In the genomic region with DNA sequence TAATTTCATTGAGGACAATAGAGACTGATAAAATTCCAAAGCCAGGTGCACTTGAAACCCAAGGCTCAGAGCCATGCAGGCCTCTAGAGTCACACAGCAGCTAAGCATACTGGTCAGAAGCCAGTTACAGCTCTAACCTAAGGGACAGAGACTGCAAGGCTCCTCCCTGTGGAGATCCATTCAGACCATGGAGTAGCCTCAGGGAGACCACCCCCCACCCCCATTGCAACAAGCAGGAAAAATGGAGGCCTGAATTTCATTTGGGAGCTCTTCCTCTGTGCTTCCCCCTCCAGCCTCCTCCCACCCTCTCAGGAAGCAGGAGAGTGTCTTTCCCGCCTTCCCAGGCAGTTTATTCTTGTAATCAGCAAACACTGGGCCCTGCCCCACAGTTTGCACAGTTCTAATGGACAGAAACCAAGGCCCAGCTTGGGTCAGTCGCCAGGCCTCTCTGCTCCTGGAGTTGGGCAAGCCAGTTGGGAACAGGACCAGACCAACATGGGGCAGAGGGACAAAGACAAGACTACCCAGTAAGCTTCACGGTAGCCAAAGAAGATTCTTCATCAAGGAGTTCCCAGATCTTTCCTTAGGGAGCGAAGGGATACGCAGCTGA, we compare ENCODE assay signal across 8 mouse cellular contexts. TPM values are rescaled to one million over a fixed set of nuclear protein-coding genes. Genes with fewer than 3 reads are reported as not detected.
DNase-seq lines count a peak whose midpoint lies in the region; ATAC-seq and TF ChIP-seq lines count a peak whose summit lies in the region.

No protein-coding gene starts in this region.

- H3K27ac ChIP-seq in forebrain, embryonic 13.5 days, result peak overlapping the region; percentile 99
- peak overlapping the region; percentile 88 for H3K27ac ChIP-seq in liver, adult 2 months (replicated peaks; ENCODE audit: insufficient read depth, low read depth, low read length)

- H3K36me3 ChIP-seq in megakaryocyte, embryonic 14.5 days (replicated peaks; ENCODE audit: low read length), result peaks cover 10% of the 10 kb centered on the region
- peaks cover 7% of the 10 kb centered on the region; the same call in 1 of the 2 replicates for H3K36me3 ChIP-seq in forebrain, embryonic 13.5 days (ENCODE audit: poor library complexity, severe bottlenecking)
- no peaks in the 10 kb centered on the region for H3K36me3 ChIP-seq in liver, adult 2 months (ENCODE audit: control insufficient read depth, insufficient read depth, low read length)
- no peaks in the 10 kb centered on the region for H3K36me3 ChIP-seq in myocyte (ENCODE audit: control insufficient read depth, insufficient read depth)

- peaks cover 81% of the 10 kb centered on the region for H3K4me1 ChIP-seq in megakaryocyte, embryonic 14.5 days
- peaks cover 61% of the 10 kb centered on the region for H3K4me1 ChIP-seq in forebrain, embryonic 13.5 days
- H3K4me1 ChIP-seq in liver, adult 2 months (ENCODE audit: control insufficient read depth, insufficient read depth, low read length), result peaks cover 11% of the 10 kb centered on the region

- no peak for TF ChIP-seq CTCF in liver, adult 2 months (IDR thresholded peaks at IDR 0.05; ENCODE audit: low read depth, low read length)

- 0% methylated on average over 5 of the region's 5 CpGs for WGBS in forebrain, embryonic 13.5 days
- WGBS in liver, adult 2 months, result 8% methylated on average over 5 of the region's 5 CpGs

- H3ac ChIP-seq in myocyte (ENCODE audit: control insufficient read depth, insufficient read length), result peak overlapping the region; percentile 34

- 0 out of 2 replicates have a peak, but pooled peaks cover 3% of the 10 kb centered on the region for H3K79me2 ChIP-seq in liver, adult 2 months (ENCODE audit: control insufficient read depth, insufficient read depth, low read length)
- peaks cover 26% of the 10 kb centered on the region for H3K79me2 ChIP-seq in myocyte (ENCODE audit: control insufficient read depth, insufficient read depth)

- no peaks in the 10 kb centered on the region for H3K9me3 ChIP-seq in megakaryocyte, embryonic 14.5 days
- no peaks in the 10 kb centered on the region for H3K9me3 ChIP-seq in forebrain, embryonic 13.5 days (replicated peaks)

- H3K4me3 ChIP-seq in megakaryocyte, embryonic 14.5 days (replicated peaks), result peak overlapping the region; percentile 94
- H3K4me3 ChIP-seq in forebrain, embryonic 13.5 days, result peak overlapping the region; percentile 93
- H3K4me3 ChIP-seq in liver, adult 2 months (ENCODE audit: insufficient read depth, low read depth, low read length), result peak overlapping the region; percentile 66
- peak overlapping the region; percentile 99 for H3K4me3 ChIP-seq in myocyte

- H3K4me2 ChIP-seq in forebrain, embryonic 13.5 days, result peak overlapping the region; percentile 85
- H3K4me2 ChIP-seq in myocyte (ENCODE audit: low read depth), result peak overlapping the region; percentile 88

- H3K27me3 ChIP-seq in megakaryocyte, embryonic 14.5 days (replicated peaks), result peaks cover 32% of the 10 kb centered on the region
- no peaks in the 10 kb centered on the region for H3K27me3 ChIP-seq in forebrain, embryonic 13.5 days
- no peaks in the 10 kb centered on the region for H3K27me3 ChIP-seq in liver, adult 2 months (ENCODE audit: control insufficient read depth, insufficient read depth, low read length)
- H3K27me3 ChIP-seq in myocyte (ENCODE audit: control insufficient read depth, insufficient read depth, insufficient read length), result no peaks in the 10 kb centered on the region

- H3K9ac ChIP-seq in forebrain, embryonic 13.5 days, result peak overlapping the region; percentile 99
- H3K9ac ChIP-seq in liver, adult 2 months (ENCODE audit: low read depth, low read length), result peak overlapping the region; percentile 74

- TF ChIP-seq POLR2A in liver, adult 2 months (IDR thresholded peaks at IDR 0.05; ENCODE audit: extremely low read depth, insufficient read depth, low read length), result 0 out of 2 replicates have a peak, but pooled peaks have one; percentile 47
- no peak for TF ChIP-seq POLR2A in myocyte (IDR thresholded peaks at IDR 0.05; ENCODE audit: insufficient read length, low read depth)

- peak; percentile 94 for DNase-seq in liver, adult 2 months (ENCODE audit: extremely low read depth, low read depth, low spot score)
- DNase-seq in frontal cortex, postnatal 14 days (ENCODE audit: low spot score in 2 of 2), result no peak
- no peak for DNase-seq in right cerebral cortex, adult 18-20 months
- no peak for DNase-seq in right cerebral cortex, postnatal 25 days

- ATAC-seq in megakaryocyte, adult 5-6 weeks (ENCODE audit: poor library complexity, severe bottlenecking), result no peak
- no peak for ATAC-seq in forebrain, embryonic 13.5 days

TF ChIP-seq in myocyte, 11 proteins besides CTCF, POLR2A, EP300 and RAD21:
- TF ChIP-seq MYOD1 (IDR thresholded peaks at IDR 0.05; ENCODE audit: control insufficient read depth in 1 of 3, insufficient read length in 2 of 3, low read depth in 2 of 3) (no peak), SRF (IDR thresholded peaks at IDR 0.05; ENCODE audit: control insufficient read depth, insufficient read length, low read depth) (no peak), POLR2AphosphoS2 (IDR thresholded peaks at IDR 0.05; ENCODE audit: insufficient read length, low read depth) (no peak), USF1 (IDR thresholded peaks at IDR 0.05; ENCODE audit: low read depth) (no peak), TCF12 (IDR thresholded peaks at IDR 0.05; ENCODE audit: insufficient read depth, poor library complexity, severe bottlenecking) (no peak), TCF3 (IDR thresholded peaks at IDR 0.05; ENCODE audit: insufficient read length, low read depth) (no peak), E2F4 (IDR thresholded peaks at IDR 0.05; ENCODE audit: insufficient read depth) (no peak), CEBPB (IDR thresholded peaks at IDR 0.05; ENCODE audit: insufficient read depth, poor library complexity, severe bottlenecking) (no peak), MAX (IDR thresholded peaks at IDR 0.05; ENCODE audit: low read depth) (no peak), REST (IDR thresholded peaks at IDR 0.05; ENCODE audit: insufficient read depth, insufficient read length) (no peak), MYOG (IDR thresholded peaks at IDR 0.05; ENCODE audit: control insufficient read depth in 1 of 3, insufficient read depth in 1 of 3, insufficient read length in 2 of 3, low read depth in 2 of 3) (no peak)

RNA-seq across cellular contexts. Expression of a gene that starts 1.5 kb away (rescaled TPM):
- polyA plus RNA-seq in megakaryocyte, embryonic 14.5 days (2012; ENCODE audit: insufficient read depth, low replicate concordance), result 3.0 TPM in 1 of 2 replicates, not detected in the other
- not detected in 2 replicates for total RNA-seq in megakaryocyte, adult 5-6 weeks (2015)
- total RNA-seq in megakaryocyte, adult 5-6 weeks (2017), result not detected in 2 replicates
- 6.1 and 7.5 TPM in 2 replicates for polyA plus RNA-seq in forebrain, embryonic 13.5 days (2015; fragmentation: Nextera tagmentation; extraction: Ambion mirVana)
- total RNA-seq in liver, adult 2 months (2014; rRNA removed), result 1.7 and 3.1 TPM in 2 replicates
- polyA plus RNA-seq in liver, adult 2 months (2012; rRNA removed), result 1.9 and 3.0 TPM in 2 replicates
- polyA plus RNA-seq in myocyte (2012; fragmentation: generic; extraction: Trizol), result 3.0 TPM

RNA-seq across cellular contexts. Expression of a gene that starts 8.1 kb away (rescaled TPM):
- 2.6 and 2.9 TPM in 2 replicates for polyA plus RNA-seq in megakaryocyte, embryonic 14.5 days (2012; ENCODE audit: insufficient read depth, low replicate concordance)
- 0.16 and 0.82 TPM in 2 replicates for total RNA-seq in megakaryocyte, adult 5-6 weeks (2015)
- 0.40 and 0.69 TPM in 2 replicates for total RNA-seq in megakaryocyte, adult 5-6 weeks (2017)
- 18.2 and 19.5 TPM in 2 replicates for polyA plus RNA-seq in forebrain, embryonic 13.5 days (2015; fragmentation: Nextera tagmentation; extraction: Ambion mirVana)
- total RNA-seq in liver, adult 2 months (2014; rRNA removed), result not detected in 2 replicates
- 0.05 TPM in 2 replicates for polyA plus RNA-seq in liver, adult 2 months (2012; rRNA removed)
- 1.0 TPM for polyA plus RNA-seq in myocyte (2012; fragmentation: generic; extraction: Trizol)

RNA-seq across cellular contexts. Expression of a gene that starts 14.8 kb away (rescaled TPM):
- 0.70 TPM in 1 of 2 replicates, not detected in the other for polyA plus RNA-seq in megakaryocyte, embryonic 14.5 days (2012; ENCODE audit: insufficient read depth, low replicate concordance)
- total RNA-seq in megakaryocyte, adult 5-6 weeks (2015), result 33.1 and 34.5 TPM in 2 replicates
- total RNA-seq in megakaryocyte, adult 5-6 weeks (2017), result 33.1 and 36.2 TPM in 2 replicates
- polyA plus RNA-seq in forebrain, embryonic 13.5 days (2015; fragmentation: Nextera tagmentation; extraction: Ambion mirVana), result 35.9 and 36.1 TPM in 2 replicates
- total RNA-seq in liver, adult 2 months (2014; rRNA removed), result 7.9 and 10.9 TPM in 2 replicates
- polyA plus RNA-seq in liver, adult 2 months (2012; rRNA removed), result 8.6 and 12.6 TPM in 2 replicates
- 7.1 TPM for polyA plus RNA-seq in myocyte (2012; fragmentation: generic; extraction: Trizol)

RNA-seq across cellular contexts. Expression of a gene that starts 27.0 kb away (rescaled TPM):
- polyA plus RNA-seq in megakaryocyte, embryonic 14.5 days (2012; ENCODE audit: insufficient read depth, low replicate concordance), result 14.8 and 20.0 TPM in 2 replicates
- 39.8 and 42.7 TPM in 2 replicates for total RNA-seq in megakaryocyte, adult 5-6 weeks (2015)
- total RNA-seq in megakaryocyte, adult 5-6 weeks (2017), result 32.6 and 37.9 TPM in 2 replicates
- 16.5 and 17.7 TPM in 2 replicates for polyA plus RNA-seq in forebrain, embryonic 13.5 days (2015; fragmentation: Nextera tagmentation; extraction: Ambion mirVana)
- 21.9 and 25.8 TPM in 2 replicates for total RNA-seq in liver, adult 2 months (2014; rRNA removed)
- 35.6 and 36.1 TPM in 2 replicates for polyA plus RNA-seq in liver, adult 2 months (2012; rRNA removed)
- 36.3 TPM for polyA plus RNA-seq in myocyte (2012; fragmentation: generic; extraction: Trizol)

RNA-seq across cellular contexts. Expression of a gene that starts 33.3 kb away (rescaled TPM):
- polyA plus RNA-seq in megakaryocyte, embryonic 14.5 days (2012; ENCODE audit: insufficient read depth, low replicate concordance), result not detected in 2 replicates
- 1.5 and 2.1 TPM in 2 replicates for total RNA-seq in megakaryocyte, adult 5-6 weeks (2015)
- total RNA-seq in megakaryocyte, adult 5-6 weeks (2017), result 0.94 and 2.2 TPM in 2 replicates
- 22.3 and 25.6 TPM in 2 replicates for polyA plus RNA-seq in forebrain, embryonic 13.5 days (2015; fragmentation: Nextera tagmentation; extraction: Ambion mirVana)
- total RNA-seq in liver, adult 2 months (2014; rRNA removed), result 298 and 437 TPM in 2 replicates
- polyA plus RNA-seq in liver, adult 2 months (2012; rRNA removed), result 979 and 1,033 TPM in 2 replicates
- 0.62 TPM for polyA plus RNA-seq in myocyte (2012; fragmentation: generic; extraction: Trizol)
